Mouse (Mus musculus): Measurements from ENCODE around the gene Tlr8. TPM values are rescaled to one million over a fixed set of nuclear protein-coding genes. Genes with fewer than 3 reads are reported as not detected.

Tlr8 gene
- polyA plus RNA-seq, 1 experiment from 2014 or later: 0.17 TPM

DNA sequence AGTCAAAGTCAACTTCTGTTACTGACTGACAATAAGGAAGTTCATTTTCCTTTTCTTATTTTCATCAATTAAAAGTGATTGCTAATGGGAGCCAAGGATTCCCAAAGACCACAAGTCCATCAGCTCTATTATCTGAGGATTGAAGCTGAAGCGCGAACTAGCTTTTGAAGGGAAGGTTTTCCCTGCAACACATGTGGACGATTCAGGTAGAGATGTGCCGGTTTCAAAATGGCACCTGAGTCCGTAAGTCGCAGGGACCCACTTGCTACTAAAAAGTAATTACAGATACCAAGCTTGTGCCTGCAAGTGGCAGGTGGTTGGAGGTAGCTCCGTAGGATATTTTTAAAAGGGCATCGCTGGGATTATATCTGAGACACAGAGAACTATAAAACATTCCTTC is 54.3 kb downstream of the Tlr8 start:
- H3K4me2 ChIP-seq (ENCODE audit: low read depth, low read length, severe bottlenecking): peak overlapping the region; percentile 53; the same call in 1 of the 2 replicates
- ATAC-seq (replicated peaks; ENCODE audit: low FRiP score): no peak
- H3K9me3 ChIP-seq (ENCODE audit: control insufficient read depth, low read length): no peaks in the 10 kb centered on the region
- peaks cover 5% of the 10 kb centered on the region; the same call in 1 of the 2 replicates for H3K27me3 ChIP-seq (ENCODE audit: control insufficient read depth, insufficient read depth, low read length)
- H3K9ac ChIP-seq (ENCODE audit: low read length): peak overlapping the region; percentile 87; the same call in 1 of the 2 replicates
- no peaks in the 10 kb centered on the region; the same call in 1 of the 2 replicates for H3K36me3 ChIP-seq (ENCODE audit: control insufficient read depth, insufficient read depth, low read length)
- 0 out of 2 replicates have a peak overlapping the region, but pooled peaks have one; percentile 58 for H3K4me3 ChIP-seq (ENCODE audit: low read depth, low read length)
- 66% methylated on average over 8 of the region's 8 CpGs for WGBS
- no peak overlapping the region; the same call in 1 of the 2 replicates for H3K27ac ChIP-seq (ENCODE audit: low read depth, low read length)
- no peaks in the 10 kb centered on the region; the same call in 1 of the 2 replicates for H3K4me1 ChIP-seq (replicated peaks; ENCODE audit: control insufficient read depth, insufficient read depth, low read length)
- no peak for DNase-seq (ENCODE audit: low spot score)

DNA sequence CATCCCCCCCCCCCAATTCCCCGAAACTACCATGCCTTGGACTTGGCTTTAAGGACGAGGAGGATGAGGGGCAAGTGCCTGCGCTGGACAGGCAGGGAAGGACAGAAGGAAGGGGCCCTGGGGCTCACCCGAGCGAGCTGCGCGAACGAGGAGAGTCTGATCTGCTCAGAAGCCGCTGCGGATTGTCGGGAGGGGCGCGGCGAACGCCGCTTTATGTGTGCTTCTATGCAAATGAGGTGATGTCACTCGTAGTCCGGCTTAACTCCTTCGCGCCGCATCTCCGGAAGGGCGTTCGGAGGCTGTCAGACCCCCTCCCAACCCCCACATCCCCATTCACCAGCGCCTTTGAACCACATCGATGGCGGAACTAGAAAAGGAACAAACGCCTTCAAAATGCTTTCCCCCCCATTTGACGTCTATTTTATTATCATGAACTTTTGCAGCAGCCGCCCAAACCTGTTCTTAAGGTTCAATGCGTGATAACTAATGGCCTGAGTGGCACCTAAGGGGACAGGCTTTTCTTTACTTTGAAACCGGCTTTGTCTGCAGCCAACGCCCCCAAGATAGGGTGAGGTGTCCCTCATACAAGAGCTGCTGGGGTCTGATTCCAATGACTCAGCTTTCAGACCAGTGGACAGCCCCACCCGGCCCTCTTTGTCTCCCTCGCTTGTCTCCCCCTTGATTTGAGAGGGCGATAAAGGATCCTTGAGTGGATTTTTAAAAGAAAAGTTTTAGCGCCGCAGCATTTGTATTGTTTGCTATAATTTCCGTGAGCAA is 55.0 kb downstream of the Tlr8 start, which contains the start of gene Tmsb4x:
Tmsb4x (minus strand) TSS at position 338 of the 777 bp plus-strand sequence.
- ATAC-seq (replicated peaks; ENCODE audit: low FRiP score): peak; percentile 92
- peak within 1 kb of the TSS; percentile 83 for H3K27ac ChIP-seq (ENCODE audit: low read depth, low read length)
- H3K27me3 ChIP-seq (ENCODE audit: control insufficient read depth, insufficient read depth, low read length): peaks cover 5% of the 10 kb centered on the region; the same call in 1 of the 2 replicates
- peak; percentile 91 for DNase-seq (ENCODE audit: low spot score)
- H3K4me1 ChIP-seq (replicated peaks; ENCODE audit: control insufficient read depth, insufficient read depth, low read length): no peaks in the 10 kb centered on the region; the same call in 1 of the 2 replicates
- peak within 1 kb of the TSS; percentile 87 for H3K9ac ChIP-seq (ENCODE audit: low read length)
- H3K4me3 ChIP-seq (ENCODE audit: low read depth, low read length): peak within 1 kb of the TSS; percentile 58
- H3K9me3 ChIP-seq (ENCODE audit: control insufficient read depth, low read length): no peaks in the 10 kb centered on the region
- WGBS: 21% methylated on average over 28 of the region's 39 CpGs
- H3K4me2 ChIP-seq (ENCODE audit: low read depth, low read length, severe bottlenecking): peak within 1 kb of the TSS; percentile 53
- H3K36me3 ChIP-seq (ENCODE audit: control insufficient read depth, insufficient read depth, low read length): no peaks in the 10 kb centered on the region; the same call in 1 of the 2 replicates

DNA sequence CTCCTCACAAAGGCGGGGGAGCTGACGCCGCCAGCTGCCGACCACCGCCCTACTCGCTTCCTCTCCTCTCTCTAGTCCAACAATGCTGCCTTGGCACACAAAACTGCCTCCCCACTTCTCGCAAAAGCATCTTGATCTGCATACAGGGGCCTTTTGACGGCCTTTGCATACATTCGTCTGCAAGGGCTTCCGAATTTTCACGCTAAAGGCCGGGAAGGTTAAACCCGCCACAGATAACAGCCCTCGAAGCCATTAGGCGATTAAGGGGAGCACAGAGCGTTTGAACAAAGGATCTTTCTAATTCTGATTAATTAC is 55.7 kb downstream of the Tlr8 start:
- H3K4me2 ChIP-seq (ENCODE audit: low read depth, low read length, severe bottlenecking): peak overlapping the region; percentile 53
- DNase-seq (ENCODE audit: low spot score) (peak; percentile 65), ATAC-seq (replicated peaks; ENCODE audit: low FRiP score) (no peak)
- WGBS: 13% methylated on average over 16 of the region's 16 CpGs
- H3K9ac ChIP-seq (ENCODE audit: low read length): peak overlapping the region; percentile 87
- H3K27ac ChIP-seq (ENCODE audit: low read depth, low read length): peak overlapping the region; percentile 83
- no peaks in the 10 kb centered on the region; the same call in 1 of the 2 replicates for H3K36me3 ChIP-seq (ENCODE audit: control insufficient read depth, insufficient read depth, low read length)
- H3K4me1 ChIP-seq (replicated peaks; ENCODE audit: control insufficient read depth, insufficient read depth, low read length): no peaks in the 10 kb centered on the region; the same call in 1 of the 2 replicates
- no peaks in the 10 kb centered on the region for H3K9me3 ChIP-seq (ENCODE audit: control insufficient read depth, low read length)
- peaks cover 5% of the 10 kb centered on the region; the same call in 1 of the 2 replicates for H3K27me3 ChIP-seq (ENCODE audit: control insufficient read depth, insufficient read depth, low read length)
- peak overlapping the region; percentile 58 for H3K4me3 ChIP-seq (ENCODE audit: low read depth, low read length)

DNA sequence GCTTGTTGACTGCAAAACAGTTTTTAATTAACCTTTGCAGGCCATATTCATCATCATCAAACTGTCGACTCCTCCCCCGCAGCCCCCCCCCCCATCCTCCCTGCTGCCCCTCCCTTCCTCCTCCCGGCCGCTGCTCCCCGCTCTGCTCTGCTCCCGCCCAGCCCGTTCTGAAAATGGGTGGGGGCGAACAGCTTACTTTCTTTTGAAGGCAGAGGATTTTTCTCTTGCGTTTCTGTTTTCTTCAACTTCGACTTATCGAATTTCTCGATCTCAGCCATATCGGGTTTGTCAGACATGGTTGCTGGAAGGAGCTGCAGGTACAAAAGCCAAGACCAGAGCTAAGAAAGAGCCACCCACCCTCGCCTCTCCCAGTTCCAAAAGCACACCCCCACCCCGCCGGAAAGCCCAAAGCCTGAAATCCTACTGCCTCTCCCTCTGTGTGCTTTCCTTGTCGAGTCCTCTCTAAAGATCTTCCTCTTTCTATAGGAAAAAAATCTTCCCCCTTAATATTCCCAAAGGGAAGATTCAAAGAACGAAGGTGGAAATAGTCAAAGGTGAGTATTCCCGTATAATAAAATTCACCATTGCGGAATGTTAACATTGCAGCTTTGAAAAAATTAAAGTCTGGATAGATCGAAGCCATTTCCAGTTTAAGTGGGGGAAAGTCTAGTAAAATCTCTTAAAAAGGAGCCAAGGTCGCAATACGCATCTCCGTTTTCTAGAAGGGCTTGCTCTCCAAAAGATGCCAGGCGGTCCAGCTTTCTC is 56.2 kb downstream of the Tlr8 start:
- H3K4me2 ChIP-seq (ENCODE audit: low read depth, low read length, severe bottlenecking): peak overlapping the region; percentile 53
- peaks cover 5% of the 10 kb centered on the region; the same call in 1 of the 2 replicates for H3K27me3 ChIP-seq (ENCODE audit: control insufficient read depth, insufficient read depth, low read length)
- ATAC-seq (replicated peaks; ENCODE audit: low FRiP score) (no peak), DNase-seq (ENCODE audit: low spot score) (no peak)
- H3K9me3 ChIP-seq (ENCODE audit: control insufficient read depth, low read length): no peaks in the 10 kb centered on the region
- H3K27ac ChIP-seq (ENCODE audit: low read depth, low read length): peak overlapping the region; percentile 83
- 23% methylated on average over 22 of the region's 25 CpGs for WGBS
- H3K4me1 ChIP-seq (replicated peaks; ENCODE audit: control insufficient read depth, insufficient read depth, low read length): no peaks in the 10 kb centered on the region; the same call in 1 of the 2 replicates
- no peaks in the 10 kb centered on the region; the same call in 1 of the 2 replicates for H3K36me3 ChIP-seq (ENCODE audit: control insufficient read depth, insufficient read depth, low read length)
- peak overlapping the region; percentile 58 for H3K4me3 ChIP-seq (ENCODE audit: low read depth, low read length)
- H3K9ac ChIP-seq (ENCODE audit: low read length): peak overlapping the region; percentile 87

DNA sequence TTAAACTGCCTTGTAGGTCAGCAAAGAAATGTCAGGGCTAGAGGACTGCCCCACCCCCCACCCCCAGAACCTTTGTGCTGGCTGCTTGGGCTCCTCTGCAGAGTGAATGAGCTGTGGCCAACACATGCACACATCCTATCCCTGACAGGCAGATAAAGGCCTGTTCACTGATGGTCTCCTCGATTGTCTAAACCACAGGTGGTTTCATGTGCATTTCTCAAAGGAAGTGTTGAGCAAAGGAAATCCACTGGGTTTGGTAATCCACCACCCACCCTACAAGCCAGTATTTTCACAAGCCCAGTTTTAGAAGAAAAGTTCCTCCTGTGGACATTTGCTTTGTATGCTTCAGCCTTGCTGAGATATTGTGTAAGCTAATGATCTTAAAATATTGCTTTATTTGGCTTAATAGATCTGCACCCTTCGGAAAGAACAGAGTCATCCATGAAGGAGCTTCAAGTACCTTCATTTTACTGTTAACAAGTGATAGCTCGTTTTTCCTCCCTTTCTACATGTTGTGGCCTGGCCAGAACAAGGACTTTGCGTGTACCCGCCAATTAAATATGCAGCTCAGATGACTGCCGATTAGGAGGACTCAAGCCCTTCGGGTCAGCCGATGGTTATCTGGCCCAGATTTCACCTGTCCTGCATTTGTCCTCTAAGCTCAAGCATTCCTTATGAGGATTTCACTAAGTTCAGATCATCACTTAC is 58.2 kb downstream of the Tlr8 start:
- H3K9ac ChIP-seq (ENCODE audit: low read length): no peak overlapping the region
- peak overlapping the region; percentile 12; the same call in 1 of the 2 replicates for H3K27ac ChIP-seq (ENCODE audit: low read depth, low read length)
- no peaks in the 10 kb centered on the region for H3K4me1 ChIP-seq (replicated peaks; ENCODE audit: control insufficient read depth, insufficient read depth, low read length)
- no peaks in the 10 kb centered on the region; the same call in 1 of the 2 replicates for H3K36me3 ChIP-seq (ENCODE audit: control insufficient read depth, insufficient read depth, low read length)
- H3K4me2 ChIP-seq (ENCODE audit: low read depth, low read length, severe bottlenecking): no peak overlapping the region
- ATAC-seq (replicated peaks; ENCODE audit: low FRiP score) (peak; percentile 29; the same call in 1 of the 2 replicates), DNase-seq (ENCODE audit: low spot score) (no peak)
- no peak overlapping the region for H3K4me3 ChIP-seq (ENCODE audit: low read depth, low read length)
- WGBS: 63% methylated on average over 8 of the region's 8 CpGs
- H3K9me3 ChIP-seq (ENCODE audit: control insufficient read depth, low read length): no peaks in the 10 kb centered on the region
- peaks cover 5% of the 10 kb centered on the region; the same call in 1 of the 2 replicates for H3K27me3 ChIP-seq (ENCODE audit: control insufficient read depth, insufficient read depth, low read length)

DNA sequence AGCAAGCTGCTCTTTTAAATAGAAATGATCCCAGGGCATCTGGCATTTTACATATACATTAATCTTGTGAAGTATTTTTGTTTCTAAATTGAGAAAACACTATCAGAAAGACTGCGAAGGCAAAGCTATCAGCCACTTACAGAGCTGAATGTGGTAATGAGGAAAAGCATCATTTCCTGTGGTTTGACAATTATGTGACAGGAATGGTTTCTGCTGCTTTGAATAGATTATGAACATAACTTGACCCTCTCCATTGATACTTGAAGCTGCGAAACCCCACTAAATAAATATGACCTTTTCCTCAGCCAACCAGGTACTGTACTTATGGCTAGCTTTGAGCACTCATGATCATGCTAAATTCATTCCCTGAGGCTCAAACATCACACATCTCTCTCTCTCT is 62.8 kb downstream of the Tlr8 start:
- WGBS: 91% methylated on average over 2 of the region's 2 CpGs

DNA sequence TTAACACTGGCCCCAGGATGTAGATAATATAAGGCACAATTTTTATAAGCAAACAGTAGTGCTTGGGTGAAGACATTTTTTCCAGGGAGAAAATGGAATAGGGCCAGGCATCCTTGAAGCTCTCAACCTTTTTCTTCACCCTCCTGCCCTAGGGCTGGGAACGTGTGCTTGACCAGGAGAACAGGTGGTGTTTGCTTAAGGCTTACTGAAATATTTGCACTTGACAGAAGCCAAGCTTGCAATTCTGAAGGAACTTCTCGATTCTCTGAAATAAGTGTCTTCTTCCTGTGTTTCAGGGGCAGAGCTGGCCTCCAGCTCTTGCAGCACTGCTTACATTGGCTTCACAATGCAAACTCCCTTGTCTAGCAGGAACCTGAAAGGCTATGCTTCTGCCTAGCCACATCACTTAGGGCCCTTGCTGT is 68.9 kb downstream of the Tlr8 start:
- no peak overlapping the region for H3K4me2 ChIP-seq (ENCODE audit: low read depth, low read length, severe bottlenecking)
- no peaks in the 10 kb centered on the region for H3K4me1 ChIP-seq (replicated peaks; ENCODE audit: control insufficient read depth, insufficient read depth, low read length)
- peaks cover 7% of the 10 kb centered on the region; the same call in 1 of the 2 replicates for H3K27me3 ChIP-seq (ENCODE audit: control insufficient read depth, insufficient read depth, low read length)
- DNase-seq (ENCODE audit: low spot score): no peak
- no peak for ATAC-seq (replicated peaks; ENCODE audit: low FRiP score)
- no peaks in the 10 kb centered on the region for H3K9me3 ChIP-seq (ENCODE audit: control insufficient read depth, low read length)
- H3K27ac ChIP-seq (ENCODE audit: low read depth, low read length): no peak overlapping the region
- no peaks in the 10 kb centered on the region for H3K36me3 ChIP-seq (ENCODE audit: control insufficient read depth, insufficient read depth, low read length)
- 74% methylated on average over 2 of the region's 2 CpGs for WGBS
- no peak overlapping the region for H3K4me3 ChIP-seq (ENCODE audit: low read depth, low read length)
- H3K9ac ChIP-seq (ENCODE audit: low read length): no peak overlapping the region

More for the DNA sequence above, 62.8 kb downstream of the Tlr8 start:
- Histone ChIP-seq H3K4me1 (replicated peaks; ENCODE audit: control insufficient read depth, insufficient read depth, low read length) (no peaks in the 10 kb centered on the region), H3K9ac (ENCODE audit: low read length) (no peak overlapping the region), H3K36me3 (ENCODE audit: control insufficient read depth, insufficient read depth, low read length) (no peaks in the 10 kb centered on the region), H3K27ac (ENCODE audit: low read depth, low read length) (no peak overlapping the region), H3K9me3 (ENCODE audit: control insufficient read depth, low read length) (no peaks in the 10 kb centered on the region), H3K4me3 (ENCODE audit: low read depth, low read length) (no peak overlapping the region), H3K4me2 (ENCODE audit: low read depth, low read length, severe bottlenecking) (no peak overlapping the region), H3K27me3 (ENCODE audit: control insufficient read depth, insufficient read depth, low read length) (peaks cover 5% of the 10 kb centered on the region; the same call in 1 of the 2 replicates)
- ATAC-seq (replicated peaks; ENCODE audit: low FRiP score) (no peak), DNase-seq (ENCODE audit: low spot score) (no peak)

All from forebrain, embryonic 11.5 days (tissue).